Mouse (Mus musculus): ENCODE measurements around the gene Alox5ap. TPM values are rescaled to one million over a fixed set of nuclear protein-coding genes. Genes with fewer than 3 reads are reported as not detected.

The Alox5ap gene
- total RNA-seq, 2 experiments from 2014 or later: 7.8 to 11.1 TPM

DNA sequence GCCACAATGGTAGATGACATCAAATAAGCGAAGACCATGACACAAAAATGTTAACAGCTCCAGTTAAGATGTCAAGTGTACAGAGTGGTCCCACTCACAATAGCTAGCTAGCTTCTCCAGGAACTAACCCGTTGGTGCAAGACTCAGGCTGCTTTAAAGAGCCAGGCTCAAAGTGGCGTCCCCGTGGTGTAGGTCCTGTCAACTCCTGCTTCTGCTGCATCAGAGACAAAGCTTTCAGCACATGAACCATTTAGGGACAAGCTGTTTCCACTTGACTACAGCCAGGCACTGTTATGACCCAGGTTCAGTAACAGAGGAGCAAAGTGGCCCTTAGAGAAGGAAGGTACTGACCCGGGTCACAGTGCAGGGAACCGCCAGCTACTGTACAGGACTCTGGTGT, 32.2 kb downstream of the Alox5ap start:
- no peak overlapping the region for H3K4me3 ChIP-seq
- no peak overlapping the region for H3K27ac ChIP-seq
- TF ChIP-seq CTCF (conservative IDR thresholded peaks at IDR 0.05): no peak
- no peak for DNase-seq (ENCODE audit: low spot score in 2 of 2)

DNA sequence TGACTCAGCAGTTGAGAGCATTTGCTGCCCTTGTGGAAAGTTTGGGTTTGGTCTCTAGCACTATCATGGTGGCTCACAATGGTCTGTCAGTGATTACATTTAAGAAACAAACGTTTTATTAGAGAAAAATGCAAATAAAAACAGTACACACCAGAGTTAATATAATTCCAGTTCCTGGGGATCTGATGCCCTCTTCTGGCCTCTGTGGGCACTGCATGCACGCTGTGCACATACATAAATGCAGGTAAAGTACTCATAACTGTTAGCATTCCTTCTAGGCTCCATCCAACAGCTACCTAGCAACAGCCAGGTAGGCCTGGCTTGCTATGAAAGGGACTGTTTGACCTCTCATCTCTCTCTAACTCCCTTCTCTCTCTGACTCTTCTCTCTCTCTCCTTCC, 32.9 kb downstream of the Alox5ap start:
- peak; percentile 66 for TF ChIP-seq CTCF (conservative IDR thresholded peaks at IDR 0.05)
- no peak for DNase-seq (ENCODE audit: low spot score in 2 of 2)
- Histone ChIP-seq H3K4me3 (no peak overlapping the region), H3K27ac (no peak overlapping the region)

DNA sequence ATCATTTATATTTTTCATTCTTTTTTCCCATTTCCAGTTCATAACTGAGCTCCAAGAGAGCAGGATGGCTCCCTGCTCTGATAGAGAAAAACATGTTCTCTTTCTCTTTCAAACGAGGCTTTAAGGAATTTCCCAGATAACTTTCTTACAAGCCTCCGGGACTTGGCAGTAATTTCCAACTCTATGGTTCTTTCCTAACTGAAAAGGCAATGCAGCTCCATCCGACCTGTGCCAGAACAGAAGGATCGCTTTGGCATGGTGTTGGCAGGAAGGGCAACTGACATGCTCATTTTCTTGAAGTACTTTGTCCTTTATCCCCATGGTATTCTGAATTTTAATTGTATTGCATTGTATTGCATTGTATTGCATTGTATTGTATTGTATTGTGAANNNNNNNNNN, 33.7 kb downstream of the Alox5ap start:
- Histone ChIP-seq H3K27ac (no peak overlapping the region), H3K4me3 (no peak overlapping the region)
- no peak for DNase-seq (ENCODE audit: low spot score in 2 of 2)
- no peak for TF ChIP-seq CTCF (conservative IDR thresholded peaks at IDR 0.05)

DNA sequence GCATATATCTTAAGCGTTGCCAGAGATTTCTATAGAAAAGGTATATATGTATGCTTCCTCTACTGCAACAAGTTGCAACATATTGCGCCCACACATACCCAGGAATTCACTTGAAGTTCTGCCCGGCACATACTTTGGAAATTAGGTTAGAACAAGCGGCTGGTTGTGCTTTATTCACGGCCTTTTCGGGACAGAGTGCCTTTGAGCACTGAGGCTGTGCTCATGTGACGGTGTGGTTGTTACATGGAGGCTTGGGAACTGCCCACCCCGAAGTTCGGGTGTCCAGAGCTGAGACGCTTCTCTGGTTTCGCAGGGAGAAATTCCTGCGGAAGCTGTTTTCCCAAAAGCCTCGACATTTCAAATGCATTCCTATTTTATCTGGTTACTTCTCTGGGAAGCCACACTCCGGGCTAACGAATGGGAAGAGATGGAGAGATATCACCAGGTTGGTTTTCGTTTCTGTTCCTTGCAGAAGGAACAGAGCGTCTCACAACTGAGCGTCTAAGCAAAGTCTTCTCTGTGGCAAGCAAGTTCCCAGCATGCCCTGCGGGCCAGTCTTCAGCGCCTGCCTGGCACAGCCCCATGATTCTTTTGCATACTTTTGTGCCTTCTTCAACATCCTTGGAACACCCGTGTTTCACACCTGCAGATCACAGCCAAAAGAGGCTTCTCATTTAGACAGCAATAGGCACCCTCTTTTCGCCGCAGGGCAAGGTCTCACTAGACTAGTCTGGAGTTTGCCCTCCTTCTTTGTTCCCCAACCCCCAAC, 48.5 kb downstream of the Alox5ap start:
- no peak for TF ChIP-seq CTCF (conservative IDR thresholded peaks at IDR 0.05)
- H3K4me3 ChIP-seq: peak overlapping the region; percentile 17; the same call in 1 of the 2 replicates
- no peak for DNase-seq (ENCODE audit: low spot score in 2 of 2)
- peak overlapping the region; percentile 43; the same call in 1 of the 2 replicates for H3K27ac ChIP-seq

DNA sequence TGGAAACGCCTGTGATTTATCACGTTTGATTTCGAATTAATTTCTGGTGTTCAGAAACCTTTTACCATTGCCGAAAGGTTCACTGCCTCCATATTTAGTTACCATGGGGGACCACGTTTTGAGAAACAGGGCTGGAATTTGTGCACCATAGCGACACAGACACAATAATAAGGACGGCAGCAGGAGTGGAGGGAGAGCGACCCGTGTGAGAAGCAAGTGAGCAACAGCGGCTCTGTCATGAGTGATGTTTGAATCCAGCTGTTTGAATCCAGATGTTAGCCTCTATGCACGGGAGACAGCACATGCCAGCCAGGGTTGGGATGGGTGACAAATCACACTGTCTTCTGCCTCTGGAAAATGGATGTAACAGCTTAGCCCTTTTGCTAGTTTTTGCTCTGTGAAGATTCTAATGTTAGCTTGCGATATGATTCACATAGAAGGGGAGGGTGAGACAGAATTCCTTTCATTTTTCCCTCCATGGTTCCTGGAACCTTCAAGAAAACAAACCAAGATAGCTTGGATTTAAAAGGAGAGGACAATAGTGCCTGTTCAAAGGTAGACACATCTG, 50.0 kb downstream of the Alox5ap start:
- Histone ChIP-seq H3K27ac (no peak overlapping the region), H3K4me3 (no peak overlapping the region)
- DNase-seq (ENCODE audit: low spot score in 2 of 2): no peak
- no peak for TF ChIP-seq CTCF (conservative IDR thresholded peaks at IDR 0.05)

DNA sequence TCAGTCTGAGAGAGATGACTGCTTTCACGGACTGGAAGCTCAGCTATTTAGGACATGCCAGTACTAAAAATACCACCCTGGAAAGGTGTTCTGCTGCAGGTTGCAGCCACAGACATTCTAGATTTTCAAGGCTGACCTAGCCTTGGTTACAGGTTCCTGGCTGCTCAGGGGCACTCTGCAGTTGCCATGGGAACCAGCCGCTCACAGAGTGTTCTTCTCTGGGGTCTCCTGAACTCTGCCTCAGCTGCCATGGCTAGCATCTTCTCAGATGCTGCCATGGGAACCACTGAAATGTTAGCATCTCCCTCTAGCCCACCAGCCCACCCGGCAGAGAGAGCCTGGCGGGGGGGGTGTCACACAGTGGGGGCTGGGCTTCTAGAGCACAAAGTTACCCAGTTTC, 52.4 kb downstream of the Alox5ap start:
- no peak overlapping the region for H3K4me3 ChIP-seq
- TF ChIP-seq CTCF (conservative IDR thresholded peaks at IDR 0.05): no peak
- peak overlapping the region; percentile 69 for H3K27ac ChIP-seq
- no peak for DNase-seq (ENCODE audit: low spot score in 2 of 2)

DNA sequence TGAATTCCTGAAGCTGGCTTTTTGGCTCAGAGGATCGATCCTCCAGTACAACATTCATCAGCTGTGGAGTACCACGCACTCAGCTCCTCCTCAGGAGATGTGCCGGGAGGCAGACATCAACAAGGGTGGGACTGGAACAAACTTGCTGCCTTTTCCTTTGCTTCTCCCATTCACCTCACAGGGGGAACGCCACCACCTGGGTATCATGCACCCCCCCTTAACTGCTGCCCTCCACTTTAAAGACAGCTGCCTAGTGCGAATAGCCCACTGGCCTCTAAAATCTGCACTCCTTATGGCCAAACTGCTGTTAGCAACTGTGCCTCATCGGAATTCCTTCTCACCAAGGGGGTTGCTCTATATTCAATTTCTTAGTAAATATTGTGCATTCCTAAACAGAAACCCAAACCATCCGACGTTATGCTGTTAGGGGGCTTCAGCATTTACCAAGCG, 55.3 kb downstream of the Alox5ap start:
- no peak for TF ChIP-seq CTCF (conservative IDR thresholded peaks at IDR 0.05)
- no peak for DNase-seq (ENCODE audit: low spot score in 2 of 2)
- H3K27ac ChIP-seq: peak overlapping the region; percentile 77
- no peak overlapping the region for H3K4me3 ChIP-seq

DNA sequence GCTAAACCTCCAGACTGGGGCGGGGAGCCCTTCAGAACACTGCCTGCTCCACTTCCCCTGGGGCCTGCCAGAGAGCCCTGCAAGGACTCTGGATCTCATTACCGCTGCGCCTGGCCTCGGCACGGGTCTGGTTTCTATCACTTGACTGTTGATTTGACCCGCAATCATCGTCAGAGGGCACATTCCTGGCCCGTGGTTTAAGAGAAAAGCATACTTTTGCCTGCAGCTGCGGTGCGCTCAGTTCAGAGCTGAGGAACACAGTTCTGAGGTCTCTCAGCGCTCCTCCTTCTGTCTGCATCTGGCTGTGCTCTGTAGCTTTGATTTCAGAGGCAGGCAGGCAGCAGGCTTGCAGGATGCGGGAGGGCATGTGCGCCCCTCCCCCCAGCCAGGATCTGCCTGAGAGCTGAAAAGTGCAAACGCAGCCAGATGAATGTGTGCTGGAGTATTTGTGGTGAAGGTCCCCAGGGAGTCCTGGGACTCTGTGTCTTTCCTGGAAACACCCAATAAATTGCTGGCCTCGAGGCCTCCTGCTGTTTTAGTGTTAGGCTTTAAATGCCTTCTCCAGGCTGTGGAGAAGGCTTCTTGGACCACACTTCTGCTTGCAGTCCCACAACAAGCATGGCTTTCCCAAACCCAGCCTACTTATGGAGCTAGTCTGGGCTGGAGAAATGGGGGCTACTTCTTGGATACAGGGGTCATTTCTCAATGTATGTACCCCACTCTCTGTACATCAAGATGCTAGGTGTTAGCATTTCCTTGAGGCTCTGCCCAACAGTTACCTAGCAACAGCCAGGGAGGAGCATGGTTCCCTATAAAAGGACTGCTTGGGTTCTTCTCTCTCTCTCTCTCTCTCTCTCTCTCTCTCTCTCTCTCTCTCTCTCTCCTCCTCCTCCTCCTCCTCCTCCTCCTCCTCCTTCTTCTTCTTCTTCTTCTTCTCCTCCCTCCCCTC, 56.2 kb downstream of the Alox5ap start:
- Histone ChIP-seq H3K4me3 (no peak overlapping the region), H3K27ac (peak overlapping the region; percentile 77)
- TF ChIP-seq CTCF (conservative IDR thresholded peaks at IDR 0.05): no peak; the same call in 1 of the 2 replicates
- peak; percentile 59 to 61 for DNase-seq (ENCODE audit: low spot score in 2 of 2)

DNA sequence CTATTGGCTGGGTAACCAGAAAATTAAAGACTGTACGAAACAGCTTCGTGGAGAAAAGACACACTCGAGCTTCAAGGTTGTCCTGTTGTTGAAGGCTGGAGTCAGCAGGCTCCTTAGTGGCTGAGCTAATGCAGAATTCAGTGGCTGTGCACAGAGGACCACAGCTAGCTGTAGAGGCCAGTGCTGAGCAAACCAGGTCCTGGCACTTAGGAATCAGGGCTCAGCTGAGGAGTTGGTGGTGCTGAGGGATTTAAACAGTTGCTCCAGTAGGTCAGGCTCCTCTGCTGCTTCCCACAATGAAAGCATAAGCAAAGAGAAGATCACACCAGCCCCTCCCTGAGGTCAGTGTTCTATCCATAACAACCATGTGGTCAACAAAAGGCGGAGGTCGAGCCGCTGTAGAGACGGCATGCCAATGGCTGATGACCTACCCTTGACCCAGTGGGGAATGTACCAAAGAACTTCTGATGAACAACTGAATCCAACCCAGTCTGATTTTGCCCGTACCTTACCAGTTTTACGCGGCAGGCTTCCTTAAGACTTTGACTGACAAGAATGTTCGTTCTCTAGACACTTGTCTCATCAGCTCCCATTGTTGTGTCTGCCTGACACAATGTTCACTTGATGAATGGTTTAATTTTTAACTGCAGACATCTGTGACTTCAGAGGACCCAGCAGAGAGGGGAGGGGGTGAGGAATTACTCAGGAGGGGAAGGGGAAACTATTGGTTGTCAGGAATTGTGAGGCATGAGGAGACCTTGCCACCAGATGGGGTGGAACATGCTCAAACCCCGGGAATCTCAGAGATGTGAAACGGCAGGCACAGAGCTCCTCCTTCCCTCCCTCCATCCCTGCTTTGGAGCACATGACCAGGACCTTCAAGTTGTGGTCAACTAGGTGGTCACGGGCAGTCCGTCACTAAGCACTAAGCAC, 57.6 kb downstream of the Alox5ap start:
- Histone ChIP-seq H3K4me3 (no peak overlapping the region), H3K27ac (0 out of 2 replicates have a peak overlapping the region, but pooled peaks have one; percentile 18)
- no peak for DNase-seq (ENCODE audit: low spot score in 2 of 2)
- TF ChIP-seq CTCF (conservative IDR thresholded peaks at IDR 0.05): no peak

DNA sequence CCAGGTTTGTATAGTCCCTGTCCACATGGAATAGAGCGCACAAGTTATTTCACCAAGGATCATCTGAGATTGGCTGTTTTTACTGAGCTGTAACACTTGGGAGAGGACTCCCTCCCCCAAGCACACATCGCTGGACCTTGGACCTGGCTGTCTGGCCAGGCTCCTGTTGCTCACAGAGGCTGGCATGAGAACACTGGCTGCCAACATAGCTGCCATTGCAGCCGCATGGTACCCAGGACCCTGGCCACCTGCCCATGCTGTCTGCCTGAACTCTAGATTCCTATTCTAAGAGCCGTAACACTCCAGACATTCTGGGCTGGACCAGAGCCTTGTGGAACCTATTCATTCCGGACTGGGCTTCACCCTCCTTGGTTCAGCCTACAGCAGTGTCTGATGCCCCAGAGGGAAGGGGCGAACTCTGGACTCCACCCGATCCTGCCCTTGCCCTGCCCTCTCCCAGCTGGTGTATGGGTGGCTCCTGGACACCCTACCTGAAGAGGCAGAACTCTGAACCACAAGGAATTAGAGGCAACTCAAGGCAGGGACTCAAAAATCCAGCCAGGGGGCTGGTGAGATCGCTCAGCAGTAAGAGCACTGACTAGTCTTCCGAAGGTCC, 58.5 kb downstream of the Alox5ap start:
- no peak for TF ChIP-seq CTCF (conservative IDR thresholded peaks at IDR 0.05)
- no peak for DNase-seq (ENCODE audit: low spot score in 2 of 2)
- Histone ChIP-seq H3K27ac (no peak overlapping the region), H3K4me3 (no peak overlapping the region)

DNA sequence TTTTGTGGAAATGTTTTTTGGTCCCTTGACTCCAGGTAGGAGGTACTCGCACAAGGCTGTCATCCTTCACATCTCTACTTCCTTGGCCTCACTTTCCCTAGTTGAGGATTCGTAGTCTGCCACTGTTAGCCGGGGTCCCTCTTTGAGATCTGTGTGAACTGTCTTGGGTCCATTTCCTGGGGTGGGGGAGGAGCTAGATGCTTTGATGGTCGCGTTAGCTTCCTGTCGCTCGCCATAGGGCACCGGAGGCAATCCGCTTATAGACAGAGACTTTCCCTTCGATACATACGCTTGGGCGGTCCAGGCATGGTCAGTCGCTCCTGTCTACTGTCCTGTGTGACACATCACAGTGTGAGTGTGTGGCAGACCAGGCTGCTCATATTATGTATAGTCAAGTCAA, 60.2 kb downstream of the Alox5ap start:
- Histone ChIP-seq H3K27ac (no peak overlapping the region), H3K4me3 (no peak overlapping the region)
- TF ChIP-seq CTCF (conservative IDR thresholded peaks at IDR 0.05): no peak
- DNase-seq (ENCODE audit: low spot score in 2 of 2): no peak

Data from layer of hippocampus, adult 2 months (tissue).